Mouse (Mus musculus): ENCODE results near the gene Dnaja1.

Gene Dnaja1

DNA sequence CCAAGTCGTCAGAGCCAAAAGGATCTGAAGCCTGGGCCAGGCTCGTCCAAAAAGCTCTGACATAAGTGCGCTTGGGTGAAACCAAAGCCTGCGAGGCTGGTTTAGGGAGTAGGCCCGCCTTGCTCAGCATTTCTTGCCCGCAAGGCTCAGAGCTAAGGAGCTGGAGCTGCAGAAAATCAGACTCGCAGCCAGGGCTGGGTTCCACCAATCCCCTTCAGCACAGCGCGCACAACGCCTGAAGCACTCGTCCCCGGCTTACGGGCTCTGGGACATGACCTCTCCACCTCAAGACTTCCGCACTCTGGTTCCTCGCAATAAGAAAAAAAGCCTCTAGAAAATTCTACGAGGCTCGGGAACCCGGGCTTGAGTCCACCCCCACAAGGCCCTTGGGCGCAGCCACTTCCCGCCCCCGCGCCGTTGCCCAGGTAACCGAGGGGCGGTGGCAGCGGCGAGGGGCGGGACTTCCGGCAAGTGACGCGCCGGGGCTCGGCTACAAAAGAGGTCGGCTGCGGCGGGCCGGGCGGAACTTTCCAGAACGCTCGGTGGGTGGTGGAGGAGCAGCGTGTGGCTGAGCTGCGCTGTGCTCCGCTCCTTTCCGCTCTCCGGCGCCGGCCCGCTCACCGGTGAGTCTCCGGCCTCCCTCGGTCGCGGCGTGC, at the start of gene Dnaja1:
TSS of gene Dnaja1 (plus strand) at position 140 of the 656 bp plus-strand sequence.
- TF ChIP-seq GATA4 (IDR thresholded peaks at IDR 0.05; ENCODE audit: insufficient replicate concordance, low read length): no peak

DNA sequence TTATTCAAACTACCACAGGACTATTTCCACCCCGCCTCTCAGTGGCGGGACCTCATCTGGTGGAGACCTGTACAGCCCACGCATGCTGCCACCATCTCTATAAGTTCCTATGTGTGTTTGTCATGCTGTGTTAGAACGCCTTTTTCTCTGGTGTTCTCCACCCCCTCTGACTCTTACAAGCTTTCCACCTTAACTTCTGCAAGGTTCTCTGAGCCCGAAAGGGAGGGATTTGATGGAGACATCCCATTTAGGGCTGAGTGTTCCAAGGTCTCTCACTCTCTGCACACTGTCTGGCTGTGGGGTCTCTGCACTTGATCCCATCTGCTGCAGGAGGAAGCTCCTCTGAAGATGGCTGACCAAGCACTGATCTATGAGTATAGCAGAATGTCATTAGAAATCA, 48.4 kb upstream of the Dnaja1 start:
- no peak for TF ChIP-seq GATA4 (IDR thresholded peaks at IDR 0.05; ENCODE audit: insufficient replicate concordance, low read length)

GRCm38 (mm10) chr4:40676338-40676737, 45.6 kb upstream of the Dnaja1 start:
- no peak for TF ChIP-seq GATA4 (IDR thresholded peaks at IDR 0.05; ENCODE audit: insufficient replicate concordance, low read length)

DNA sequence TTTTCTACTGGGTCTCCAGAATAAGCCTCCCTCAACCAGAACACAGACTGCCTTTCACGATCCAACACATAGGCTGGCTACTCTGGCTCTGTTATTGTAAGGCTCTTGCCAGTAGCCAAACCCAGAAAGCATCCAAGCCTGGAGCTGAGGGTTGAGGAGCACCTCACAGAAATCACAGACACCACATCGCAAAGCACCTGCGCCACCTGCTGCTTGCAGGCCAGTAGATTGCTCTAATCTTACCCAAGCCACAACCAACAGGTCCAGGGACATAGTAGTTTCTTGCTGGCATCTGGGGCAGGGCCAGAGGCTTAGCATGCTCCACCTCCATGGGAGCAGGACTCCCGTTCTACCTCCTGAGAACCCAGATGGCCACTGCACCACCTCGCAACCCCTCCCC, 44.8 kb upstream of the Dnaja1 start:
- TF ChIP-seq GATA4 (IDR thresholded peaks at IDR 0.05; ENCODE audit: insufficient replicate concordance, low read length): no peak

DNA sequence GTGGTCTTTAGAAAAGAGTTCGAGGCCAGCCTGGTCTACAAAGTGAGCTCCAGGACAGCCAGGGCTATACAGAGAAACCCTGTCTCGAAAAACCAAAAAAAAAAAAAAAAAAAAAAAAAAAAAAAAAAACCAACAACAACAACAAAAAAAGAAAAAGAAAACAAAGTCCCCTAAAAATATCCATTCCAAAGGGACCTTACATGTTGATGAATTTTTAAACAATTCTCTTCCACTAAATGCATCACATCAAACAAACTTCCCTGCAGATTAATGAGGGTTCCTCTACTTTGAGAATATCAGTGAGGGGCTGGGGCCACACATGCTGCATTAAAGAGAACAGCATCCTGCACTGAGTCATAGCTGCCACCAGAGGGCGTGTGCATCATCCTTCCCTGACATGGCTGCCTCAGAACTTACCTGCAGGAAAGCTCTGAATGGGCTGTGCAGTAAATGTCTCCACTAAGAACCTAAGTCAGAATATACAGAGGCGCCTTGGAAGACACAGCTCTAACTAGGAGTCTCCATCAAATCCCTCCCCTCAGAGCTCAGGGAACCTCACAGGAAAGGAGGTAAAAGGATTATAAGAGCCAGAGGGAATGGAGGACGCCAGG, 41.6 kb upstream of the Dnaja1 start:
- no peak for TF ChIP-seq GATA4 (IDR thresholded peaks at IDR 0.05; ENCODE audit: insufficient replicate concordance, low read length)

DNA sequence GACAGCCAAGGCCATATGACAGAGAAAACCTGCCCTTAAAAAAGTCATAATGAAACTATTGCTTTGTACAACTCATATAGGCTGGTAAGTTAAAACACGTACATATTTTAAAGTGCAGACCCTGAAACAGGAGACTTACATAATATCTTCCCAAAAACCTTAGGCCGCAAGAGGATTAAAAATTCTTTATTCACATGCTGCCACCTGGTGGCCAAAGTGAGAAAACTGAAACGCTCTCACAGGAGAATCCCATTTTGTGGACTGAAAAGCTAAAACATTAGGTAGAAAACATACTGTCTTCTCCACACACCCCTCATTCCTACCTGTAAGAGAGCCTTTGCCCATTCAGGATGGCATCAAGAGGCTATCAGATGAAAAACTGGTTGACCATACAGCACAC, 40.0 kb upstream of the Dnaja1 start:
- TF ChIP-seq GATA4 (IDR thresholded peaks at IDR 0.05; ENCODE audit: insufficient replicate concordance, low read length): no peak

DNA sequence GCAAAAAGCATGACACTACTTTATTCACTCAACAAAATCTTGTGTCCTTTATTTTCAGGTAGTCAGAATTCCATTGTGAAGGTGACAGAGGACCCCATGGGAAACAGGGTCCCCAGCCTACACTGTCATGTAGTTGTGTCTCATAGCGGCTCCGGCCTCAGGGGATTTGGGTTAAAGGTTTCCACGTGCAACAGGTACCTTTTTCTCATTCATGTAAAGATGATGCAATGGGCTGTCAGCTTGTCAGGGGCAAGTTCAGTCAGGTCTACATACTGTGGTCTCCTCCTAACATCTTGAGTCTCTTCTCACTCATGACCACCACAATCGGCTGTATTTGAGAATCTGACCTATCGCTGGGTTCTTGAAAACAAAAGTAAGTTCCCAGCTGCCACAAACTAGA, 39.6 kb upstream of the Dnaja1 start:
- no peak for TF ChIP-seq GATA4 (IDR thresholded peaks at IDR 0.05; ENCODE audit: insufficient replicate concordance, low read length)

GRCm38 (mm10) chr4:40683306-40683705, 38.6 kb upstream of the Dnaja1 start:
- no peak for TF ChIP-seq GATA4 (IDR thresholded peaks at IDR 0.05; ENCODE audit: insufficient replicate concordance, low read length)

- TF ChIP-seq GATA4 (IDR thresholded peaks at IDR 0.05; ENCODE audit: insufficient replicate concordance, low read length): no peak
These were observed 30.9 kb upstream of the Dnaja1 start for GRCm38 (mm10) chr4:40691100-40691499.

GRCm38 (mm10) chr4:40697059-40697458, 24.9 kb upstream of the Dnaja1 start:
- TF ChIP-seq GATA4 (IDR thresholded peaks at IDR 0.05; ENCODE audit: insufficient replicate concordance, low read length): no peak

- no peak for TF ChIP-seq GATA4 (IDR thresholded peaks at IDR 0.05; ENCODE audit: insufficient replicate concordance, low read length)
These were observed 21.7 kb upstream of the Dnaja1 start for GRCm38 (mm10) chr4:40700216-40700615.

GRCm38 (mm10) chr4:40701796-40702195, 20.2 kb upstream of the Dnaja1 start:
- no peak for TF ChIP-seq GATA4 (IDR thresholded peaks at IDR 0.05; ENCODE audit: insufficient replicate concordance, low read length)

DNA sequence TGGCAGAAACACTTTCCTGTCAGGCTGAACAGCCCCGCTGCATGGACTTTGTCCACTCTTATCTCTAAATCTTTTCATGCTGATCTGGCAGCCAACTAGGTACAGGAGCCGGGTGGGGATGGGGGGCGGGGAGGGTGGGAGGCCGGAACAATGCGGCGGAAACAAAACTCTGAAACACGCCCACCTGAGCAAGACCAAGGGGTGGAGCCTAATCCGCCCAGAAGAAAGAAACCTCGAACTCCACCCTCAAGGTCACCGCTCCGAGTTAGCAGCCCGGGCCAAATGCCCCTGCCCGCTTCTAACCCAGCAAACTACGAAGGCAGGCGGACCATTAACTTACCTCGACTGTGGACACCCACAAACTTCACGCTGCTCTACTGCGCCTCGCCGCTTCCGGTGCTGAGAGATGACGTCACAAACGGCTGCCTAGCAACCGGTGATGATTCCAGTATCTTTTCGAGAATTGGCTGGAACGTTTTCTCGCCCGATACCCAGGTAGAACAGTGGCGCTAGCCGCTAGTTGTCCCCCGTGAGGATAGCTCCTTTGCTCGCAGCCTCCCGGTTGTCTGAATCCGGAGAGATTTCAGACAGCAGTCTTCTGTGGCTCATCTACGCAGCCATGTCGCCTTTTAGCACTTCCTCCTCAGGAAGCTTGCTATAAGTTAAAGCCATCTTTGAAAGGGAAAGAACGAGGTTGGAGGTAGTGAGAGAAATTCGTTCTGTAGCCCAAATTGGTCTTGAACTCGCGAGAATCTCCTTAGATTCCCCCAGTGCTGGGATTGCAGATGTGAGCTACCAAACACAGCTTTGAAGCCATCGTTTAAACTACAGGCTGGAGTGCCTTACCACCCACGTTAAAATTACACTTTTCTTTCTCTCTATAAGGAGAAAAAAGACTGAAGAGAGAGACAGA, 18.9 kb upstream of the Dnaja1 start, which contains the start of gene Aptx:
TSS of gene Aptx (minus strand) at position 398 of the 913 bp plus-strand sequence.
- TF ChIP-seq GATA4 (IDR thresholded peaks at IDR 0.05; ENCODE audit: insufficient replicate concordance, low read length): peak; percentile 85

DNA sequence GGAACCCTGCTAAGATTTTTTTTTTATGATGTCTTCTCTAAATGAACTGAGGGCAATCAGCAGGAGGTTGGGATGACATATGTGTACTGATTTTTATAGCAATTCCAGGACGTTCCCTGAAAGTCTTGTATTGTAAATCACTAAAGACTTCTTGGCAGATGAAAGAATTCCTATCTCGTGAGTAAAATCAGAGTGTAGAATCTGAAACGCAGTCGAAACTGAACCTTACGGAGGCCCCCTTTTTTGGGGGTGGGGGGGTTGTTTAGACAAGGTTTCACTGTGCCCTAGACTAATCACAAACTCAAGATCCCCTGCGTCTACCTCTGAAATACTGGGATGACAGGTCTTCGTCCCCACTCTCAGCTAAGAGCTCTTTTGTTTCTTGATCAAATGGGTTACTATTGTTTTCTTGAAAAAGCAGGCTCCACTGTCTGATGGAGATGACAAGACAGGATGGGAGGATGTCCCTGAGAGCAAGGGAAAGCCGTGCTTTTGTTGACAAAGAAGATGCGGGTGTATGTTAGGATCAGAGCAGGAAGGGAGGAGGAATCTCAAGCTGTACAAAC, 18.2 kb upstream of the Dnaja1 start:
- no peak for TF ChIP-seq GATA4 (IDR thresholded peaks at IDR 0.05; ENCODE audit: insufficient replicate concordance, low read length)

DNA sequence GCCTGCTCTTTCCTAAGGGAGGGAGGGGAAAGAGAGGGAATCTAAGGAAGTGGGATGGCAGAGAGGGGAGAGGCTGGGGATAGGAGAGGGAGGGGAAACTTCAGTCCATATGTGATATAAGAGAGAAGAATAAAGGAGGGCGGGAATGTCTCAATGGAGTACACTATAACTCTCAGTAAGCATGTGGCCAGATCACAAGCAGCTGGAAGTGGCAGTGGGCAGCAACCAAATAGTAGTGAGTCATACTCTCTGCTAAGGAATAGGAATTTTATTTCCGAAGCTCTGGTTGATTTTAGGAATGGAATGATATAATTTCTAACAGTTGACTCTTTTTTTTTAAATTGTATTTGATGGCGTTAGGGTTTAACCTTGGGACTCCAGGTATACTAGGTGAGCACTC, 4.8 kb upstream of the Dnaja1 start:
- TF ChIP-seq GATA4 (IDR thresholded peaks at IDR 0.05; ENCODE audit: insufficient replicate concordance, low read length): no peak

All from liver, adult (tissue).